Mouse (Mus musculus) effector memory CD4-positive, alpha-beta T cell, adult 7 months (primary cell): ENCODE measurements around the gene Eif4ebp2. TPM values are rescaled to one million over a fixed set of nuclear protein-coding genes. Genes with fewer than 3 reads are reported as not detected.

Source experiments
- polyA plus RNA-seq: library from polyadenylated mRNA; unstranded; fragments of 100-300 nt; shearing (Covaris generic); gene quantifications from one replicate; pipeline ENCODE4 v1.2.1, GENCODE M21; 2017

Eif4ebp2 gene
- 9.0 TPM for polyA plus RNA-seq

GRCm38 (mm10) chr10:61452645-61453044 is at the start of gene Eif4ebp2:
Gene Eif4ebp2, minus strand, starts transcription at chr10:61452661.

GRCm38 (mm10) chr10:61475594-61476439 is 23.4 kb upstream of the Eif4ebp2 start, which contains the start of gene Lrrc20:
Gene Lrrc20, plus strand, starts transcription at chr10:61475801.

GRCm38 (mm10) chr10:61417672-61418071 is 34.8 kb downstream of the Eif4ebp2 start, which contains the start of gene Nodal:
Gene Nodal, plus strand, starts transcription at chr10:61417972.

GRCm38 (mm10) chr10:61383021-61383714 is 69.3 kb downstream of the Eif4ebp2 start, which contains the start of gene Pald1:
Gene Pald1, minus strand, starts transcription at chr10:61383530.

Other genes starting within 250 kb of the Eif4ebp2 start
- gene Adamts14, start 179.2 kb downstream of the Eif4ebp2 start, polyA plus RNA-seq: 0.40 TPM
- gene Prf1, start 154.8 kb downstream of the Eif4ebp2 start, polyA plus RNA-seq: 83.4 TPM
- not detected for gene Pald1, start 69.1 kb downstream of the Eif4ebp2 start, polyA plus RNA-seq
- gene Nodal, start 34.7 kb downstream of the Eif4ebp2 start, polyA plus RNA-seq: not detected
- 3.7 TPM for gene Lrrc20, start 23.1 kb upstream of the Eif4ebp2 start, polyA plus RNA-seq
- not detected for gene Npffr1, start 142.8 kb upstream of the Eif4ebp2 start, polyA plus RNA-seq
- gene Ppa1, start 195.9 kb upstream of the Eif4ebp2 start, polyA plus RNA-seq: 42.8 TPM
- 306 TPM for gene Sar1a, start 227.6 kb upstream of the Eif4ebp2 start, polyA plus RNA-seq
- 21.5 TPM for gene Tysnd1, start 242.9 kb upstream of the Eif4ebp2 start, polyA plus RNA-seq